Mouse (Mus musculus) liver, postnatal 0 days (tissue): ENCODE measurements around the gene Hectd2.

Experiments used
- CTCF ChIP-seq: sonication (generic); IDR thresholded peaks from 2 replicates; pipeline ENCODE4 v1.5.1; 2016; ENCODE audit warnings: antibody characterized with exemption, low read depth
- EP300 ChIP-seq: IDR thresholded peaks from 2 replicates; pipeline ENCODE4 v1.6.1; 2016; ENCODE audit warnings: antibody characterized with exemption, low read depth, mild to moderate bottlenecking

- TF ChIP-seq EP300: no peak
- no peak for TF ChIP-seq CTCF
These were observed 72.4 kb downstream of the Hectd2 start for GRCm38 (mm10) chr19:36626881-36627280.
